Mouse (Mus musculus) embryonic fibroblast, embryonic 13.5 days (primary cell): Measurements from ENCODE around the gene Utp18.

ENCODE experiments used
- CTCF ChIP-seq: IDR thresholded peaks from 2 replicates; pipeline ENCODE4 v1.5.1; 2011; ENCODE audit warnings: mild to moderate bottlenecking, control low read depth, low read length, moderate library complexity, borderline replicate concordance; ENCODE audit not compliant: insufficient read depth
- POLR2A ChIP-seq: IDR thresholded peaks from 2 replicates; pipeline ENCODE4 v1.6.1; 2011; ENCODE audit warnings: low read depth, mild to moderate bottlenecking, control low read depth, low read length, moderate library complexity

- TF ChIP-seq CTCF, result no peak
- no peak for TF ChIP-seq POLR2A
Observed at GRCm38 (mm10) chr11:93829971-93830370, 55.6 kb downstream of the Utp18 start.
